Mouse (Mus musculus): ENCODE results near the gene Prmt6. TPM values are rescaled to one million over a fixed set of nuclear protein-coding genes. Genes with fewer than 3 reads are reported as not detected.
A peak's percentile ranks its signal among the peaks of the same experiment; 100 is the strongest.

The Prmt6 gene
- polyA plus RNA-seq (2014; fragmentation: Nextera tagmentation; extraction: Ambion mirVana): 26.8 and 28.1 TPM in 2 replicates

GRCm38 (mm10) chr3:110250839-110251700 is at the start of gene Prmt6:
Prmt6 (minus strand) TSS chr3:110250998.
- DNase-seq (ENCODE audit: low spot score) (peak; percentile 95), ATAC-seq (peak; percentile 96)
- H3K9me3 ChIP-seq (replicated peaks; ENCODE audit: control insufficient read depth, low read length): no peaks in the 10 kb centered on the region
- peak within 1 kb of the TSS; percentile 95 for H3K27ac ChIP-seq (ENCODE audit: low read depth, low read length)
- H3K4me2 ChIP-seq (ENCODE audit: low read length): peak within 1 kb of the TSS; percentile 71
- H3K27me3 ChIP-seq (replicated peaks; ENCODE audit: control insufficient read depth, insufficient read depth, low read length): no peaks in the 10 kb centered on the region
- peaks cover 14% of the 10 kb centered on the region; the same call in 1 of the 2 replicates for H3K4me1 ChIP-seq (ENCODE audit: control insufficient read depth, insufficient read depth, low read length)
- H3K4me3 ChIP-seq (ENCODE audit: low read depth, low read length): peak within 1 kb of the TSS; percentile 91
- 19% methylated on average over 37 of the region's 38 CpGs for WGBS
- peaks cover 11% of the 10 kb centered on the region; the same call in 1 of the 2 replicates for H3K36me3 ChIP-seq (ENCODE audit: control insufficient read depth, insufficient read depth, low read length)
- H3K9ac ChIP-seq (ENCODE audit: low read length): peak within 1 kb of the TSS; percentile 97

DNA sequence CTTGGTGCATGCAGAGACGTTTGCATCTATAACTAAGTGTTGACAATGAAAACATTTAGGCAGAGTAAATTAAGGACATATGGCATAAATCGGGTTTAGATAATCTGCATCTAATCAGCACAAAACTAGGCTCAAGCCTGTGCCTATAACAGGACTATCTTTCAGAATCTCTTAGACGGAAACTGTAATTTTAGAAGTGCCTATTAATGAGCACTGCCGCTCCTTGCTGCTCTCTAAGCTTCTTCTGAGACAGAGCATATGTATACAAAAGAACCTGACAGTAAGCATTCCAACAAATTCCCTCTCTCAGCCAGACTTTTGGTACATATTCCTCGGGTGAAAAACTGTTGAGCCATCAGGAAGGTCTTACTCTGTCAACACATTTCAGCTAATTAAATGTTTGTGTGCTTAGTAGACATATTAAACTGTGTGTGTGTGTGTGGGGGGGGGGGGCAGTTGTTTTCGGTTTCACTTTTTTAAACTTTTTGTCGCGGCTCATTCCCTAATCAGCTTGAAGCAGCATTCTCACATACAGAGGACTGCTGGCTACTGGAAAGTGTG is 39.8 kb upstream of the Prmt6 start:
- Histone ChIP-seq H3K27ac (ENCODE audit: low read depth, low read length) (no peak overlapping the region), H3K4me3 (ENCODE audit: low read depth, low read length) (no peak overlapping the region), H3K36me3 (ENCODE audit: control insufficient read depth, insufficient read depth, low read length) (no peaks in the 10 kb centered on the region), H3K9ac (ENCODE audit: low read length) (no peak overlapping the region), H3K27me3 (replicated peaks; ENCODE audit: control insufficient read depth, insufficient read depth, low read length) (no peaks in the 10 kb centered on the region), H3K9me3 (replicated peaks; ENCODE audit: control insufficient read depth, low read length) (no peaks in the 10 kb centered on the region), H3K4me1 (ENCODE audit: control insufficient read depth, insufficient read depth, low read length) (no peaks in the 10 kb centered on the region), H3K4me2 (ENCODE audit: low read length) (no peak overlapping the region)
- WGBS: 60% methylated on average over 8 of the region's 8 CpGs
- peak; percentile 62; the same call in 1 of the 2 replicates for ATAC-seq
- DNase-seq (ENCODE audit: low spot score): peak; percentile 50

DNA sequence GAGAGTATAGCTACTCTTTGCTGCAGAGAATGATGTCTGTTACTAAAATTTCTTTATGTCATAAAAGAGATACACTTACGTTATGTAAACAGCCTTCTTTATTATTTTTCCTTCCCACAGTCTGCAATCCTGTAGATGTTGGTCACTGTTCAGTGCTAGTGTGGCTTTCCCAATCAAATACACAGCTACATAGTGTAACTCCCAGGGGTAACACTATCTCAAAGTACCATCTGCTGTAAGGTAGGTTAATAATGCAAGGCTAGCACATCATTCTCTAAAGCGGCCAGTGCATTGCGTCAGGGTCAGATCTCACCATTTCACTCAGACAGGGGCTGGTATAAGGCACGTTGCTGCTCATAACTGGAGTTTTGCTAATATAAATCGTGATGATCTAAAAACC is 31.9 kb upstream of the Prmt6 start:
- ATAC-seq (no peak), DNase-seq (ENCODE audit: low spot score) (no peak)
- Histone ChIP-seq H3K36me3 (ENCODE audit: control insufficient read depth, insufficient read depth, low read length) (no peaks in the 10 kb centered on the region), H3K27ac (ENCODE audit: low read depth, low read length) (no peak overlapping the region), H3K9ac (ENCODE audit: low read length) (no peak overlapping the region), H3K9me3 (replicated peaks; ENCODE audit: control insufficient read depth, low read length) (no peaks in the 10 kb centered on the region), H3K4me1 (ENCODE audit: control insufficient read depth, insufficient read depth, low read length) (no peaks in the 10 kb centered on the region), H3K27me3 (replicated peaks; ENCODE audit: control insufficient read depth, insufficient read depth, low read length) (no peaks in the 10 kb centered on the region), H3K4me2 (ENCODE audit: low read length) (no peak overlapping the region), H3K4me3 (ENCODE audit: low read depth, low read length) (no peak overlapping the region)
- 82% methylated on average over 5 of the region's 5 CpGs for WGBS

DNA sequence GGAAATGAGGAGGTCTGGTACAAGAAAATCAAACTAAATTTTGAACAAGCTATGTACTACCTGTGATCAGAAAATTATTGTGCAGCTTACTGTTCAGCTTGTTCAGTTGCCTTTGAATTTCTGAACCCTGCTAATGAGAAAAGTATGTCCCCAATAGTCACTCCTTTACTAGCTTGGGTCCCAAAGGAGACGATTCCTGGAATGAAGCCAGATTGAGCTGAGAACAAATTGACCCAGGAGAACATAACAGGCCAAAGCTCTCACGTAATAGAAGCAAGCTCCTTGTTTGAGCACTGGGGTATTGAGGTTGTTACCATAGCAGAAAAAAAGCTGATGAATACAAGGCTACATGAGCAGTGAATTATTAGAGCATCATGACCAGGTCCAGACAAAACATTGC is 17.0 kb upstream of the Prmt6 start:
- H3K4me2 ChIP-seq (ENCODE audit: low read length): no peak overlapping the region
- no peaks in the 10 kb centered on the region for H3K27me3 ChIP-seq (replicated peaks; ENCODE audit: control insufficient read depth, insufficient read depth, low read length)
- no peak for ATAC-seq
- H3K27ac ChIP-seq (ENCODE audit: low read depth, low read length): no peak overlapping the region
- H3K9me3 ChIP-seq (replicated peaks; ENCODE audit: control insufficient read depth, low read length): no peaks in the 10 kb centered on the region
- H3K9ac ChIP-seq (ENCODE audit: low read length): no peak overlapping the region
- WGBS: 42% methylated on average over 2 of the region's 2 CpGs
- DNase-seq (ENCODE audit: low spot score): no peak
- no peak overlapping the region for H3K4me3 ChIP-seq (ENCODE audit: low read depth, low read length)
- H3K4me1 ChIP-seq (ENCODE audit: control insufficient read depth, insufficient read depth, low read length): no peaks in the 10 kb centered on the region
- no peaks in the 10 kb centered on the region for H3K36me3 ChIP-seq (ENCODE audit: control insufficient read depth, insufficient read depth, low read length)

- no peak for DNase-seq (ENCODE audit: low spot score)
- Histone ChIP-seq H3K27me3 (replicated peaks; ENCODE audit: control insufficient read depth, insufficient read depth, low read length) (no peaks in the 10 kb centered on the region), H3K4me2 (ENCODE audit: low read length) (no peak overlapping the region), H3K4me3 (ENCODE audit: low read depth, low read length) (no peak overlapping the region), H3K9ac (ENCODE audit: low read length) (no peak overlapping the region), H3K36me3 (ENCODE audit: control insufficient read depth, insufficient read depth, low read length) (no peaks in the 10 kb centered on the region), H3K27ac (ENCODE audit: low read depth, low read length) (no peak overlapping the region), H3K9me3 (replicated peaks; ENCODE audit: control insufficient read depth, low read length) (no peaks in the 10 kb centered on the region), H3K4me1 (ENCODE audit: control insufficient read depth, insufficient read depth, low read length) (peaks cover 11% of the 10 kb centered on the region; the same call in 1 of the 2 replicates)
- 93% methylated on average over 4 of the region's 4 CpGs for WGBS
- ATAC-seq: no peak
These were observed 2.3 kb upstream of the Prmt6 start for GRCm38 (mm10) chr3:110253105-110253504.

DNA sequence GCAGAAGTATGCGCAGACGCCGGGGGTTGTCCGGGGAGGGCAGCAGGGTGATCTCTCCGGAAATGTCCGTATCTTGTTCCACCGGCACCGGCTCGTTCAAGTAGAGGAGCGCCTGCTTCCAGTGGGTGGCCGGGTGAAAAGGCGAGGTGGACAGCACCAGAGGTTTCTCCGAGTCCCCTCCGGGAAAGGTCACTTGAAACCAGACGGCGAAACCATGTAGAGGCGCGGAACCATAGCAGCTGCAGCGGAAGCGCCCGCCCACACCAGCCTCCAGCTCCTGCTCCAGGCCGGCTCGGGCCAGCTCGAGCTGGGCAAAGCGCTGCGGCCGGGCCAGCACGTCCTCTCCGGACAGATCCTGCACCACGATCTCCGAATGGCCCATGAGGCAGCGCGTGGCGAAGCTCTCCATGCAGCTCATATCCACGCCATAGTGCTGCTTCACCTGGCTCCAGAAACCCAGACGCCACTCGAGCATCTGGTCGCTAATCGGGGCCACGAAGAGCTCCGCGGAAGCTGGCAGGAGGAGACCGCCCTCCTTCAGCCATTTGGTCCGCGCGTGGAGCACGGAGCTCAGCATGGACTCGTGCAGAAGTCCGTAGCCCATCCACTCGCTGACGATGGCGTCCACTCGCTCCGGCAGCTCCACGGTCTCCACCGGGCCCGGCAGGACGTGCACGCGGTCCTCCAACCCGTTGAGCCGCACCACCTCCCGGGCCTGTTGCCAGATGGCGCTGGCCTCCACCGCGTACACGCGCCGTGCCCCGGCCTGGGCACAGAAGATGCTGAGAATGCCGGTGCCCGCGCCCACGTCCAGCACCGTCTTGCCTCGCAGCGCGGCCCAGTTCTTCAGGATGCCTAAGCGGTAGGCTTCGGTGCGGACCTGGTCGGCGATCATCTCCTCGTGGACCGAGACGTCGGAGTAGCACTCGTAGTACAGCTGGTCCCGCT is 633 bp downstream of the Prmt6 start:
- under 1% methylated on average over 89 of the region's 89 CpGs for WGBS
- ATAC-seq: peak; percentile 86

DNA sequence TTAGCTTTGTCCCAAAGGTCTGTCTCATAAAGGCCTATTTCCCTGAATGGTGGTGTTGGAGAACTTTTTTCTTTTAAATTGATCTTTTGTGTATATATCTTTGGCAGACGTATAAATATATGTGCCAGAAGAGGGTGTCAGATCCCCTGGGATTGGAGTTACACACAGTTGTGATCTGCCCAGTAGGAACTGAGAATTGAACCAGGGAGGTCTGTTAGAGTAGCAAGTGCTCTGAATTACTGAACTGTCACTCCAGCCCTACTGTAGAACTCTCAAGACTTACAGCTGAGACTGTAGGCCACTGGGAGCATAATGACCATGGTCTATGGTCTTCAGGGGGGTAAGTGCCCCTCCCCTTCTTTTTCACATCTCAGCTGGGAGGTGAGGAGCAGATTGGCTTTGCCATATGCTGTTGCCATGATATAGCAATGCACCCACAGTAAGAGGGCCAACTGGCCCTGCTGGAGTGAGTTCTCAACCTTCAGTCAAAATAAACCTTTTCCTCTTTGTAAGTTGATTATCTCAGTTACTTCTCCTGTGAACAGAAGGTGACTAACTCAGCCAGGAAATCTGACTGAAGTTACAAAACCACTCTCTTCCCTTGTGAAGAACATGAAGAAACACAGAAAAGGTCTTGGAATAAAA is 13.9 kb downstream of the Prmt6 start:
- WGBS: 70% methylated on average over 1 of the region's 1 CpGs
- Histone ChIP-seq H3K27ac (ENCODE audit: low read depth, low read length) (no peak overlapping the region), H3K9me3 (replicated peaks; ENCODE audit: control insufficient read depth, low read length) (no peaks in the 10 kb centered on the region), H3K9ac (ENCODE audit: low read length) (no peak overlapping the region), H3K36me3 (ENCODE audit: control insufficient read depth, insufficient read depth, low read length) (no peaks in the 10 kb centered on the region), H3K4me2 (ENCODE audit: low read length) (no peak overlapping the region), H3K4me1 (ENCODE audit: control insufficient read depth, insufficient read depth, low read length) (no peaks in the 10 kb centered on the region), H3K4me3 (ENCODE audit: low read depth, low read length) (no peak overlapping the region), H3K27me3 (replicated peaks; ENCODE audit: control insufficient read depth, insufficient read depth, low read length) (no peaks in the 10 kb centered on the region)
- DNase-seq (ENCODE audit: low spot score) (peak; percentile 66), ATAC-seq (peak; percentile 92)

More for the DNA sequence above, 633 bp downstream of the Prmt6 start:
- H3K4me1 ChIP-seq (ENCODE audit: control insufficient read depth, insufficient read depth, low read length): peaks cover 14% of the 10 kb centered on the region; the same call in 1 of the 2 replicates
- peak; percentile 67 for DNase-seq (ENCODE audit: low spot score)
- H3K27ac ChIP-seq (ENCODE audit: low read depth, low read length): peak overlapping the region; percentile 95
- H3K9ac ChIP-seq (ENCODE audit: low read length): peak overlapping the region; percentile 97
- H3K9me3 ChIP-seq (replicated peaks; ENCODE audit: control insufficient read depth, low read length): no peaks in the 10 kb centered on the region
- peaks cover 11% of the 10 kb centered on the region; the same call in 1 of the 2 replicates for H3K36me3 ChIP-seq (ENCODE audit: control insufficient read depth, insufficient read depth, low read length)
- no peaks in the 10 kb centered on the region for H3K27me3 ChIP-seq (replicated peaks; ENCODE audit: control insufficient read depth, insufficient read depth, low read length)
- H3K4me3 ChIP-seq (ENCODE audit: low read depth, low read length): peak overlapping the region; percentile 91
- H3K4me2 ChIP-seq (ENCODE audit: low read length): peak overlapping the region; percentile 71

Measured in forebrain, embryonic 14.5 days (tissue).